Mouse (Mus musculus) embryonic facial prominence, embryonic 14.5 days (tissue): ENCODE measurements around the gene Slc30a3. TPM values are rescaled to one million over a fixed set of nuclear protein-coding genes. Genes with fewer than 3 reads are reported as not detected.

Source experiments
- ATAC-seq: fragments of 200-750 bp; cut with Nextera tagmentation; 2 replicates; pipeline ENCODE4 v1.8.0; 2017; ENCODE audit warnings: low read depth, moderate number of reproducible peaks, moderate TSS enrichment
- DNase-seq: peaks from one replicate; pipeline ENCODE4 v3.0.0-alpha.2; 2015; ENCODE audit warnings: low spot score
- H3K27ac ChIP-seq: fragments of 300-500 bp; sonication (generic); replicated peaks from 2 replicates; pipeline ENCODE4 v1.5.1; 2014; ENCODE audit warnings: low read depth, mild to moderate bottlenecking, low read length, moderate library complexity
- H3K27me3 ChIP-seq: fragments of 300-500 bp; sonication (generic); replicated peaks from 2 replicates; pipeline ENCODE4 v1.6.1; 2014; ENCODE audit warnings: low read length; ENCODE audit not compliant: control insufficient read depth, insufficient read depth
- H3K36me3 ChIP-seq: fragments of 300-500 bp; sonication (generic); 2 replicates; pipeline ENCODE4 v1.6.1; 2014; ENCODE audit warnings: low read length, mixed read lengths; ENCODE audit not compliant: control insufficient read depth, insufficient read depth
- H3K4me1 ChIP-seq: fragments of 300-500 bp; sonication (generic); 2 replicates; pipeline ENCODE4 v1.6.1; 2014; ENCODE audit warnings: antibody characterized with exemption, low read length; ENCODE audit not compliant: control insufficient read depth, insufficient read depth
- H3K4me2 ChIP-seq: fragments of 300-500 bp; sonication (generic); 2 replicates; pipeline ENCODE4 v1.6.1; 2014; ENCODE audit warnings: low read depth, mild to moderate bottlenecking, low read length, moderate library complexity, mixed read lengths
- H3K4me3 ChIP-seq: fragments of 300-500 bp; sonication (generic); 2 replicates; pipeline ENCODE4 v1.5.1; 2014; ENCODE audit warnings: low read depth, mild to moderate bottlenecking, low read length
- H3K9ac ChIP-seq: fragments of 300-500 bp; sonication (generic); 2 replicates; pipeline ENCODE4 v1.6.1; 2014; ENCODE audit warnings: low read depth, mild to moderate bottlenecking, low read length, moderate library complexity, mixed read lengths
- H3K9me3 ChIP-seq: fragments of 300-500 bp; sonication (generic); 2 replicates; pipeline ENCODE4 v1.6.1; 2016; ENCODE audit warnings: low read length; ENCODE audit not compliant: control insufficient read depth
- WGBS: fragments of 180-500 bp; shearing (Covaris S2); extraction: QIAGEN DNeasy Blood & Tissue Kit; methylation state at CpG from one replicate; pipeline ENCODE4 v1.1.7; 2014; 5-methylcytosine and 5-hydroxymethylcytosine counted together
- polyA plus RNA-seq: library from polyadenylated mRNA; unstranded; fragments of >200 nt; fragmentation: Nextera tagmentation; extraction: Ambion mirVana; gene quantifications from 2 replicates; pipeline ENCODE4 v1.2.1, GENCODE M21; 2014

Gene Slc30a3
- polyA plus RNA-seq, 1 experiment from 2014 or later = 0.93 TPM

DNA sequence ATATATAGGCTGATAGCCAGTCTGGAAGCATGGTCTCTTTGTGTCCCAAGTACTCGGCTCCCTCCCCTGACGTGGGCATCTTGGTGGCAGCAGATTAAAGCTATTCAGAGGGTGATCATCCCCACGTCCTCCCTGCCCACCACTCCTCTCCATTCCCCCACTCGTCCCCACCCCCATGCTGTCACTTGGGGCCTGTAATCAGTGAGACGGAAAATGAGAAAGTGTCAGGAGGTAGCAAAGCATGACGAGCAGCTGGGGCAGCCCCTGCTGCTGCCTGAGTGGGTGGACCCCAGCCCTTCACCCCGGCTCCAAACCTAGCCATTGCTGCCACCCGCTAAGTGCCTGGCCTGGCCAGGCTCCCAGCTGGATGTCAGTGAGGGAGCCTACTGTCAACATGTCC, 24.1 kb downstream of the Slc30a3 start:
- Histone ChIP-seq H3K27ac (no peak overlapping the region), H3K4me1 (no peaks in the 10 kb centered on the region), H3K36me3 (peaks cover 3% of the 10 kb centered on the region), H3K4me2 (no peak overlapping the region), H3K27me3 (peaks cover 21% of the 10 kb centered on the region), H3K9ac (no peak overlapping the region), H3K9me3 (no peaks in the 10 kb centered on the region), H3K4me3 (no peak overlapping the region)
- WGBS = 10% methylated on average over 6 of the region's 8 CpGs
- no peak for DNase-seq
- ATAC-seq = no peak

DNA sequence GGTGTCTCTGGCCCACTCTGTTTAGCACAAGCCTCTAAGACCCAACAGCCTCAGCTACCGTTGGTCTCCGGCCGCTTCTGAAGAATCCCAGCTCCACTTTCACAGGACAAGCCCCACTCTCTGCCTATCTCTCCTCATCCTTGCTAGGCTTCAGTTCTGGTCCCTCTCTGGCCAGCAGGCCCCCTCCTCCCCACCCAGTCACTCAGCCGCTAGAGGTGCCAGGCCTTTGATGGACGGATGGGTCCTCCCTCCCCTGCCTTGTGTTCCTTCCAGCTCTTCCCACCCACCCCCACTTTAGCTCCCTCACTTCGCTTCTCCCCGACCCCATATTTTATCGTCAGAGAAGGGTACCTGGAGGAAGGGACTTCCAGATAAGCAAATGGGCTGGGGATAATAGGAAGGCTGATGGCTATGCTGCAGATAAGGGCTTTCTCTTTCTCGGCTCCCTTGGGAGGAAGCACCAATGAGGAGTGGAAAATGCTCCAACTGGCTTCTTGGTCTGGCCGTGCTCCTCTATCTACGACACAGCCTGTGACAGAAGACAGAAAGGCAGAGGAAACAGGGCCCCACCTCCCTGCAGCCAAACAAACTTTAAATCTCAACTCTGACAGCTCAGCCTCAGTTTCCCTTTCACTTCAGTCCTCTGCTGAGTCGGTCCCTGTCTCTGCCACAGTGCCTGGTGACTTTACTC, 25.0 kb downstream of the Slc30a3 start:
- no peak for DNase-seq
- Histone ChIP-seq H3K9me3 (no peaks in the 10 kb centered on the region), H3K4me2 (no peak overlapping the region), H3K9ac (no peak overlapping the region), H3K27ac (no peak overlapping the region), H3K4me1 (no peaks in the 10 kb centered on the region), H3K36me3 (peaks cover 12% of the 10 kb centered on the region), H3K4me3 (no peak overlapping the region), H3K27me3 (peaks cover 14% of the 10 kb centered on the region)
- ATAC-seq = no peak
- 43% methylated on average over 12 of the region's 12 CpGs for WGBS

DNA sequence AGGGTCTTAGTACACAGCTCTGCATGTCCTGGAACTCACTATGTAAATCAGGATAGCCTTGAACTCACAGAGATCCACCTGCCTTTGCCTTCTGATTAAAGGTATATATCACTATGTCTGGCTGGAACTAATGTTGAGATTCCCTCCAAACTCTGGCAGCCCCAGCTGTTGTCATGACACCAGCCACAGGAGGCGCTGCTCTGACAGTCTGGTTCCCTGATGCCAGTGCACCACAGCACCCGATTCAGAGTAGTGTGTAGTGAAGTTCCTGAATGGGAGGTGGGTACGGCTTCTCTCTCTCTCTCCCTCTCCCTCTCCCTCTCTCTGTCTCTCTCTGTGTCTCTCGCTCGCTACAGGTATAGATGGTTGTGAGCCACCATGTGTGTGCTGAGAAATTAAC, 25.7 kb downstream of the Slc30a3 start:
- H3K36me3 ChIP-seq = peaks cover 19% of the 10 kb centered on the region
- H3K27me3 ChIP-seq = peaks cover 11% of the 10 kb centered on the region
- ATAC-seq = peak; percentile 44; the same call in 1 of the 2 replicates
- WGBS = 13% methylated on average over 5 of the region's 5 CpGs
- H3K4me2 ChIP-seq = no peak overlapping the region
- H3K9ac ChIP-seq = no peak overlapping the region
- DNase-seq = peak; percentile 30
- H3K4me1 ChIP-seq = no peaks in the 10 kb centered on the region
- H3K27ac ChIP-seq = no peak overlapping the region
- H3K4me3 ChIP-seq = no peak overlapping the region
- no peaks in the 10 kb centered on the region for H3K9me3 ChIP-seq

DNA sequence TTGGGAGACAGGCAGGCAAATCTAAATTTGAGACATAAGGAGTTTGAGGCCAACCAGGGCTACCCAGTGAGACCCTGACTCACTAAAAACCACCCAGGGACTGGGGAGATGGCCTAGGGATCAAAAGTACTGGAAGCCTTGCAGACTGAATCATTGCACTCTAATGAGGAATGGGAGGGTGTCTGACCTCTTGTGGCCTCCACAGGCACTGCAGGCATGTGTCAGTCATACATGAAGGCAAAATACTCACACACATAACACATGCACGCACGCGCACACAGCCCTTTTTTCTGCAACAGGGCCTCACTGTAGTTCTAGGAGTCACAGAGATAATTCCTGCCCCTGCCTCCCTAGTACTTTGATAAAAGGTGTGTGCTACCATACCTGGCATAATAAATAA, 26.7 kb downstream of the Slc30a3 start:
- Histone ChIP-seq H3K27ac (no peak overlapping the region), H3K27me3 (peaks cover 11% of the 10 kb centered on the region)

DNA sequence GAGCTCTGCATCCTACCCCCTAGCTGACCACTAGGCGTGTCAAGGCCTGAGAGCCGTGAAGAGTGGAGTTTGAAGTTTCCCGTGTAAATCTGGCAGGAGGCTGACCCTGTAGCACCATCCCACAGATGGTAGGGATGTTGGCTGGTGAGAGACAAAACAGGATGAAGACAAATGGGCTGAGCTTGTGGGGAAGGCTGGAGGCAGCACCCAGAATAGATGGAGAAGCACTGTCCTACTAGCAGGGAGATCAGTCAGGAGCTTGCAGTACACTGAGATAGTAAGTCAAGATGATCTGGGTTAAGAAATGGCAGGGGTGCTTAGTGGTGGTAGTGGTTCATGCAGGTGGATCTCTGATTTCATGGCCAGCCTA, 27.3 kb downstream of the Slc30a3 start:
- no peak overlapping the region for H3K4me3 ChIP-seq
- peaks cover 35% of the 10 kb centered on the region for H3K36me3 ChIP-seq
- no peak overlapping the region for H3K27ac ChIP-seq
- ATAC-seq (no peak), DNase-seq (no peak)
- 68% methylated on average over 3 of the region's 3 CpGs for WGBS
- H3K27me3 ChIP-seq = peaks cover 11% of the 10 kb centered on the region
- no peaks in the 10 kb centered on the region for H3K4me1 ChIP-seq
- H3K9me3 ChIP-seq = no peaks in the 10 kb centered on the region
- no peak overlapping the region for H3K9ac ChIP-seq
- no peak overlapping the region for H3K4me2 ChIP-seq

More for the DNA sequence above, 26.7 kb downstream of the Slc30a3 start:
- no peak for ATAC-seq
- no peak overlapping the region for H3K4me3 ChIP-seq
- H3K4me1 ChIP-seq = no peaks in the 10 kb centered on the region
- no peak for DNase-seq
- no peaks in the 10 kb centered on the region for H3K9me3 ChIP-seq
- no peak overlapping the region for H3K9ac ChIP-seq
- peaks cover 29% of the 10 kb centered on the region for H3K36me3 ChIP-seq
- no peak overlapping the region for H3K4me2 ChIP-seq
- WGBS = 71% methylated on average over 3 of the region's 3 CpGs

DNA sequence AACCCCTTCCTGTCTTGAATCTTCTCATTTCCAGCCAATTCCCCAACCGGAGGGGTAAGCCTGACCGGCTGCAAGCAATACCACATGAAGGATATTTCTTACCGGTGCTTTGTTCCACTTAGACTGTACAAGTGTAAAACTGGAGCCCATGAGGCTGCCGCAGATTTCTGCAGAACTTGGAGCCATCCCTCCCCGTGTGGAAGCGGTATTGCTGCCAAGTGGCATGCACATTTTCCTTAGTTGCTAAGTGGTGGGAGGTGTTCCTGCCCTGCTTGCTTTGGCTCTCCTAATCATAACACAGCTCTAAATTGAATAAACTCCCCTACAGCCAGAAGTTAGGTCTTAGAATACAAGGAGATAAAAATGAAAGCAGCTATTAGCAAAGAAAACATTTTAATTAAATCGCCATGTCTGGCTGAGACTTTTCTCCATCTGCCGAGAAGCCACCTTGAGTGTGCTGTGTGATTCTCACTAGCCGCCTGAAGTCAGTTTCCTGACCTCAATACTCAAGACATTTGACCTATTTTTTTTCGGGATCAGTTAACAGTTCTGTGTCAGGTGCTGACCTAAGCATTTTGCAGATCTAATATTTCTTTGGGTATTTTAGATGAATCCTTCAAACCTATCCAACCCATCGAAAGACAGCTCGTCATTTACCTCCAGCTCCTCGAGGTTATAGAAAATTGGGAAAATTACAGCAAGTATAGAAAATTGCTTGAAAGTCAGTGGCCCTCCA, 27.8 kb downstream of the Slc30a3 start:
- H3K27ac ChIP-seq = no peak overlapping the region
- H3K27me3 ChIP-seq = peaks cover 11% of the 10 kb centered on the region
- H3K36me3 ChIP-seq = peaks cover 40% of the 10 kb centered on the region
- H3K9ac ChIP-seq = no peak overlapping the region
- peak; percentile 73 for DNase-seq
- no peaks in the 10 kb centered on the region for H3K4me1 ChIP-seq
- no peak overlapping the region for H3K4me2 ChIP-seq
- 58% methylated on average over 13 of the region's 13 CpGs for whole genome bisulfite sequencing
- H3K9me3 ChIP-seq = no peaks in the 10 kb centered on the region
- no peak overlapping the region for H3K4me3 ChIP-seq
- no peak for ATAC-seq

DNA sequence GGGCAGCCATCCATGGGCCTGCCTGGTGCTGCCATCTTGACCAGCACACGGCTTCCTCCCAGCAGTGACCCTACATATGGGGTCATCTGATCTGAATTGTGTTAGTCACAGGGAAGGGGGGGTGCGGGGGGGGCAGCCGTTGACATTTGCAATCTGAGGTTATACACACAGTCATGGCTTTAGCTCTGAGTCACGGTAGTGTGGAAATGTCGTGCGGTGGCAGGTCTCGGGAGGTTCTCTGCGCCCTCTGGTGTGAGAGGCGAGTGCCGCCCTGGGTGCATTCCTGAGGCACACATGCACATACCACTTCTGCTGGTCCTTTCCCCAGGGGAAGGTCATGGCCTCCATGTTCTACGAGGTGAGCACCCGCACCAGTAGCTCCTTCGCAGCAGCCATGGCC, 31.7 kb downstream of the Slc30a3 start:
- WGBS = 87% methylated on average over 12 of the region's 13 CpGs
- DNase-seq (no peak), ATAC-seq (no peak)
- Histone ChIP-seq H3K4me2 (no peak overlapping the region), H3K4me3 (no peak overlapping the region), H3K9me3 (no peaks in the 10 kb centered on the region), H3K27me3 (no peaks in the 10 kb centered on the region), H3K4me1 (no peaks in the 10 kb centered on the region), H3K36me3 (peaks cover 77% of the 10 kb centered on the region), H3K27ac (no peak overlapping the region), H3K9ac (no peak overlapping the region)

DNA sequence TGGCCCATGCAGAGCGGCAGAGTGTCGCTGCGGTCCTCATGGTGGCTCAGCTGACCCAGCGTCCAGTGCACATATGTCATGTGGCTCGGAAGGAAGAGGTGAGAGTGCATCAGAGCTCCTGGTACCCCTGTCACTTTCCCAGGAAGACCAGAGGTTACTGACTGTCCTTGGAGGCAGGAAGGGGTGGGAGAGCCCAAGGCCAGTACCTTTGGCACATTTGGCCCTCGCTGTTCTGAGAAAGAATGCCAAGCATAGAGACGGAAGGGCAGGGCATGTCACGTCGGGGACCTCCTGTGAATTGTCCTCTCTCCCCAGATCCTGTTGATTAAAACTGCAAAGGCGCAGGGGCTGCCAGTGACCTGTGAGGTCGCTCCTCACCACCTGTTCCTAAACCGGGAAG, 34.9 kb downstream of the Slc30a3 start:
- ATAC-seq = no peak
- Histone ChIP-seq H3K36me3 (peaks cover 96% of the 10 kb centered on the region), H3K4me1 (no peaks in the 10 kb centered on the region), H3K4me3 (no peak overlapping the region), H3K9me3 (no peaks in the 10 kb centered on the region), H3K4me2 (no peak overlapping the region), H3K27me3 (no peaks in the 10 kb centered on the region), H3K27ac (no peak overlapping the region), H3K9ac (no peak overlapping the region)
- no peak for DNase-seq
- WGBS = 89% methylated on average over 12 of the region's 12 CpGs

DNA sequence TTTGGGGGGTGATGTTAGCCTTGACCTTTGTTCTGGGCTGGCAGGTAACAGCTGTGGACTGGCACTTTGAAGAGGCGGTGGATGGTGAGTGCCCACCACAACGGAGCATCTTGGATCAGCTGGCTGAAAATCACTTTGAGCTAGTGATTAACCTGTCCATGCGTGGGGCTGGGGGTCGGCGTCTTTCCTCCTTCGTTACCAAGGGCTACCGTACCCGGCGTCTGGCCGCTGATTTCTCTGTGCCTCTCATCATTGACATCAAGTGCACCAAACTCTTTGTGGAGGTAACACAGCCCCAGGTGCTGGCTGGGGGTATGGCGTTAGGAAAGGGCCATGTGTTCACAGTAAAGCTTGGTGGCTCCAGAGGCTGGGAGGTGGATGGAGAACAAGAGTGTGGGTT, 36.2 kb downstream of the Slc30a3 start:
- Histone ChIP-seq H3K4me3 (no peak overlapping the region), H3K9me3 (no peaks in the 10 kb centered on the region), H3K27me3 (no peaks in the 10 kb centered on the region), H3K27ac (no peak overlapping the region), H3K36me3 (peaks cover 96% of the 10 kb centered on the region), H3K9ac (no peak overlapping the region), H3K4me1 (no peaks in the 10 kb centered on the region), H3K4me2 (no peak overlapping the region)
- ATAC-seq = no peak
- no peak for DNase-seq
- WGBS = 95% methylated on average over 11 of the region's 11 CpGs
